Mouse (Mus musculus): Measurements from ENCODE around the gene Trak1. TPM values are rescaled to one million over a fixed set of nuclear protein-coding genes. Genes with fewer than 3 reads are reported as not detected.

Gene Trak1
- polyA plus RNA-seq, 1 experiment from 2014 or later, result 21.2 TPM

GRCm38 (mm10) chr9:121419011-121419410, 121.7 kb downstream of the Trak1 start:
- Histone ChIP-seq H3K4me3 (ENCODE audit: low read depth, low read length) (no peak overlapping the region), H3K4me1 (replicated peaks; ENCODE audit: control insufficient read depth, insufficient read depth, low read length) (no peaks in the 10 kb centered on the region), H3K9ac (ENCODE audit: low read depth, low read length) (no peak overlapping the region), H3K27me3 (ENCODE audit: control insufficient read depth, insufficient read depth, low read length) (no peaks in the 10 kb centered on the region), H3K36me3 (ENCODE audit: control insufficient read depth, insufficient read depth, low read length) (no peaks in the 10 kb centered on the region), H3K27ac (ENCODE audit: low read depth, low read length) (no peak overlapping the region), H3K4me2 (replicated peaks; ENCODE audit: low read depth, low read length) (no peak overlapping the region), H3K9me3 (ENCODE audit: control insufficient read depth, low read length) (no peaks in the 10 kb centered on the region)
- 89% methylated on average over 3 of the region's 3 CpGs for WGBS
- DNase-seq (ENCODE audit: low spot score) (no peak), ATAC-seq (ENCODE audit: low FRiP score) (no peak)

- DNase-seq (ENCODE audit: low spot score), result no peak
- Histone ChIP-seq H3K9ac (ENCODE audit: low read depth, low read length) (no peak overlapping the region), H3K27ac (ENCODE audit: low read depth, low read length) (no peak overlapping the region), H3K4me1 (replicated peaks; ENCODE audit: control insufficient read depth, insufficient read depth, low read length) (no peaks in the 10 kb centered on the region), H3K9me3 (ENCODE audit: control insufficient read depth, low read length) (no peaks in the 10 kb centered on the region), H3K4me3 (ENCODE audit: low read depth, low read length) (no peak overlapping the region), H3K36me3 (ENCODE audit: control insufficient read depth, insufficient read depth, low read length) (no peaks in the 10 kb centered on the region), H3K27me3 (ENCODE audit: control insufficient read depth, insufficient read depth, low read length) (no peaks in the 10 kb centered on the region), H3K4me2 (replicated peaks; ENCODE audit: low read depth, low read length) (no peak overlapping the region)
- WGBS, result 85% methylated on average over 7 of the region's 7 CpGs
- no peak for ATAC-seq (ENCODE audit: low FRiP score)
Measured at GRCm38 (mm10) chr9:121419573-121419972, 122.3 kb downstream of the Trak1 start.

DNA sequence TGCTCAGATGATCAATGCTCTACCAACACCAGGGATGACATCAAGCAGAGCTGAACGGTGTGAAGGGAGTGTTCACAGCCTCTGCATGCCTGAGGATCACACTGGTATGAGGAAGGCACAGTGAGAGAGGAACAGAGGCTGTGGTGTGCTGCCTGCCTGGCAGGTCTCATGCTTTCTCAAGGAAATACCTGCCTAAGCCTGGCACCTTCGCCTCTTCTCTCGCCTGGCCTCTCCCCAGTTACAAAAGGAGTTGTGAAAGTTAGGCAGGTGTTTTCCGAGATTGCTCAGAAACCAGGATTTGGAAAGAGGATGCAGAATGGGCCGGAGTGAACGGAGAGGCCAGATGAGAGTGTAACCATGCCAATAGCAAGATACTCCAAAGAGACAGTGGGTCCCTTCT, 123.5 kb downstream of the Trak1 start:
- WGBS, result 88% methylated on average over 6 of the region's 6 CpGs
- H3K27ac ChIP-seq (ENCODE audit: low read depth, low read length), result no peak overlapping the region
- DNase-seq (ENCODE audit: low spot score), result no peak

GRCm38 (mm10) chr9:121422402-121422801, 125.1 kb downstream of the Trak1 start:
- Histone ChIP-seq H3K27ac (ENCODE audit: low read depth, low read length) (no peak overlapping the region), H3K36me3 (ENCODE audit: control insufficient read depth, insufficient read depth, low read length) (no peaks in the 10 kb centered on the region), H3K4me1 (replicated peaks; ENCODE audit: control insufficient read depth, insufficient read depth, low read length) (no peaks in the 10 kb centered on the region), H3K9ac (ENCODE audit: low read depth, low read length) (no peak overlapping the region), H3K4me3 (ENCODE audit: low read depth, low read length) (no peak overlapping the region), H3K27me3 (ENCODE audit: control insufficient read depth, insufficient read depth, low read length) (no peaks in the 10 kb centered on the region), H3K4me2 (replicated peaks; ENCODE audit: low read depth, low read length) (no peak overlapping the region), H3K9me3 (ENCODE audit: control insufficient read depth, low read length) (no peaks in the 10 kb centered on the region)
- 95% methylated on average over 5 of the region's 5 CpGs for WGBS
- DNase-seq (ENCODE audit: low spot score) (no peak), ATAC-seq (ENCODE audit: low FRiP score) (no peak)

More for the DNA sequence above, 123.5 kb downstream of the Trak1 start:
- no peaks in the 10 kb centered on the region for H3K36me3 ChIP-seq (ENCODE audit: control insufficient read depth, insufficient read depth, low read length)
- H3K4me3 ChIP-seq (ENCODE audit: low read depth, low read length), result no peak overlapping the region
- H3K4me1 ChIP-seq (replicated peaks; ENCODE audit: control insufficient read depth, insufficient read depth, low read length), result no peaks in the 10 kb centered on the region
- H3K27me3 ChIP-seq (ENCODE audit: control insufficient read depth, insufficient read depth, low read length), result no peaks in the 10 kb centered on the region
- no peak overlapping the region for H3K4me2 ChIP-seq (replicated peaks; ENCODE audit: low read depth, low read length)
- no peaks in the 10 kb centered on the region for H3K9me3 ChIP-seq (ENCODE audit: control insufficient read depth, low read length)
- no peak for ATAC-seq (ENCODE audit: low FRiP score)
- no peak overlapping the region for H3K9ac ChIP-seq (ENCODE audit: low read depth, low read length)

- Histone ChIP-seq H3K4me3 (ENCODE audit: low read depth, low read length) (no peak overlapping the region), H3K27ac (ENCODE audit: low read depth, low read length) (no peak overlapping the region), H3K9ac (ENCODE audit: low read depth, low read length) (no peak overlapping the region), H3K4me2 (replicated peaks; ENCODE audit: low read depth, low read length) (no peak overlapping the region), H3K27me3 (ENCODE audit: control insufficient read depth, insufficient read depth, low read length) (no peaks in the 10 kb centered on the region), H3K4me1 (replicated peaks; ENCODE audit: control insufficient read depth, insufficient read depth, low read length) (no peaks in the 10 kb centered on the region), H3K36me3 (ENCODE audit: control insufficient read depth, insufficient read depth, low read length) (no peaks in the 10 kb centered on the region), H3K9me3 (ENCODE audit: control insufficient read depth, low read length) (no peaks in the 10 kb centered on the region)
- 89% methylated on average over 6 of the region's 6 CpGs for WGBS
- DNase-seq (ENCODE audit: low spot score) (no peak), ATAC-seq (ENCODE audit: low FRiP score) (no peak)
Measured at GRCm38 (mm10) chr9:121423621-121424020, 126.3 kb downstream of the Trak1 start.

- 86% methylated on average over 16 of the region's 16 CpGs for WGBS
- no peak for DNase-seq (ENCODE audit: low spot score)
Measured at GRCm38 (mm10) chr9:121424281-121425164, 127.2 kb downstream of the Trak1 start.

DNA sequence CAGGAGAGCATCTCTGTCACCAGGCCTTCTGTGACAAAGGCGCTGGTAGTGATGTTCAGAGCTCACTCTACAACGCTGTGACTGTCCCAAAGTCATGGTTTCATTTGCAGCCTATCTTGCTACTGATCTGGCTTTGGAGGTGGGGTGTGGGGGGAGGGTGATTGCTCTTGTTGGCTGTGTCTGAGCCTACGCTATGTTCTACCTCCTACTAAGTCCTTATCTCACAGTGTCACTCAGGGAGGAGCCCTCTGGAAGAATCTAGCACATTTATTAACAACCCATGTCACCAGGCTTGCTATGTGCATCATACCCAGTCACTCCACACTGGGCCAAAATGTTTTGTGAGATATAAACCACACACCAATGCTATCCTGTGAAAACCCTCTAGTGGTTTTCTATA, 129.1 kb downstream of the Trak1 start:
- no peaks in the 10 kb centered on the region for H3K36me3 ChIP-seq (ENCODE audit: control insufficient read depth, insufficient read depth, low read length)
- 87% methylated on average over 3 of the region's 3 CpGs for WGBS
- no peaks in the 10 kb centered on the region for H3K4me1 ChIP-seq (replicated peaks; ENCODE audit: control insufficient read depth, insufficient read depth, low read length)
- no peak overlapping the region for H3K27ac ChIP-seq (ENCODE audit: low read depth, low read length)
- ATAC-seq (ENCODE audit: low FRiP score) (no peak), DNase-seq (ENCODE audit: low spot score) (no peak)
- no peaks in the 10 kb centered on the region for H3K27me3 ChIP-seq (ENCODE audit: control insufficient read depth, insufficient read depth, low read length)
- no peak overlapping the region for H3K9ac ChIP-seq (ENCODE audit: low read depth, low read length)
- no peak overlapping the region for H3K4me3 ChIP-seq (ENCODE audit: low read depth, low read length)
- H3K4me2 ChIP-seq (replicated peaks; ENCODE audit: low read depth, low read length), result no peak overlapping the region
- H3K9me3 ChIP-seq (ENCODE audit: control insufficient read depth, low read length), result no peaks in the 10 kb centered on the region

More at GRCm38 (mm10) chr9:121424281-121425164, 127.2 kb downstream of the Trak1 start:
- no peak overlapping the region for H3K9ac ChIP-seq (ENCODE audit: low read depth, low read length)
- no peaks in the 10 kb centered on the region for H3K9me3 ChIP-seq (ENCODE audit: control insufficient read depth, low read length)
- no peaks in the 10 kb centered on the region for H3K27me3 ChIP-seq (ENCODE audit: control insufficient read depth, insufficient read depth, low read length)
- no peak for ATAC-seq (ENCODE audit: low FRiP score)
- no peaks in the 10 kb centered on the region for H3K4me1 ChIP-seq (replicated peaks; ENCODE audit: control insufficient read depth, insufficient read depth, low read length)
- no peak overlapping the region for H3K4me3 ChIP-seq (ENCODE audit: low read depth, low read length)
- no peaks in the 10 kb centered on the region for H3K36me3 ChIP-seq (ENCODE audit: control insufficient read depth, insufficient read depth, low read length)
- H3K4me2 ChIP-seq (replicated peaks; ENCODE audit: low read depth, low read length), result no peak overlapping the region
- H3K27ac ChIP-seq (ENCODE audit: low read depth, low read length), result no peak overlapping the region

DNA sequence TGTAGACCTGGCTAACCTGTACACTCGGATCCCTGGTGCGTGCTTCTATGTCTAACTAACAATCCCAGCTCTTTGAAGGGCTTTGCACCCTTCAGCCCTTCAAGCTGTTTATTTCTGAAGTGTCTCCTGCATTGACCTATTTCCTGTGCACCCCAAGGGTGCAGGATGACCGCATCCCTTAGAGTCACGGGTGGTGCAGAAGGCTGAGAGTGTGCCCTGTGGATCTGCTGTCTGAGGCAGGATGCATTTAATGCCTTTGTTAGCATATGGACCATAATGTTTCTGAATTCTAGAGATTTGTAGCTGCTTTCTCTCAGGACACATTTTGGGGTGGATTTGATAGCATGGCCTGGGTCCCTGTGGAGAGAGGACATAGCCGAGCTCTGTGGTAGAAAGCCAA, 129.6 kb downstream of the Trak1 start:
- H3K9ac ChIP-seq (ENCODE audit: low read depth, low read length), result no peak overlapping the region
- H3K4me2 ChIP-seq (replicated peaks; ENCODE audit: low read depth, low read length), result no peak overlapping the region
- no peaks in the 10 kb centered on the region for H3K9me3 ChIP-seq (ENCODE audit: control insufficient read depth, low read length)
- no peaks in the 10 kb centered on the region for H3K4me1 ChIP-seq (replicated peaks; ENCODE audit: control insufficient read depth, insufficient read depth, low read length)
- no peak for ATAC-seq (ENCODE audit: low FRiP score)
- H3K4me3 ChIP-seq (ENCODE audit: low read depth, low read length), result no peak overlapping the region
- no peaks in the 10 kb centered on the region for H3K27me3 ChIP-seq (ENCODE audit: control insufficient read depth, insufficient read depth, low read length)
- H3K27ac ChIP-seq (ENCODE audit: low read depth, low read length), result no peak overlapping the region
- WGBS, result 88% methylated on average over 5 of the region's 5 CpGs
- no peak for DNase-seq (ENCODE audit: low spot score)
- no peaks in the 10 kb centered on the region for H3K36me3 ChIP-seq (ENCODE audit: control insufficient read depth, insufficient read depth, low read length)

DNA sequence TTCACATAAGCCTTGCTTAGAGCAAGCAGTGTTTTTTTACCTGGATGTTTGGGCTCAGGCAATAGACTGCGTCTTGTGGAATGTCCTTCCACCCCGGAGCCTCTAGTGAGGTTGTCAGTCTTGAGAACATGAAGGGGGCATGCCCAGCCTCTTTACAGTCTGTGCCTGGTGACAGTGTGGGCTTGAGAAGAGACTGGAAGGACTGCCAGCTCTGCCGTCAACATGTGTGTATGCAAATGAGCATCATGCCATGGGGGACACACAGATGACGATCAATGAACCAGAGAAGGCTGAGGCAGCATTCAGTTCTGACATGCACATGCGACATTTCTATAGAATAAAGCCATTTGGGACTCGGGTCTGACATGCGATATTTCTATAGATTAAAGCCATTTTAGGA, 132.3 kb downstream of the Trak1 start:
- DNase-seq (ENCODE audit: low spot score) (no peak), ATAC-seq (ENCODE audit: low FRiP score) (no peak)
- Histone ChIP-seq H3K27me3 (ENCODE audit: control insufficient read depth, insufficient read depth, low read length) (no peaks in the 10 kb centered on the region), H3K9me3 (ENCODE audit: control insufficient read depth, low read length) (no peaks in the 10 kb centered on the region), H3K4me3 (ENCODE audit: low read depth, low read length) (no peak overlapping the region), H3K36me3 (ENCODE audit: control insufficient read depth, insufficient read depth, low read length) (no peaks in the 10 kb centered on the region), H3K4me1 (replicated peaks; ENCODE audit: control insufficient read depth, insufficient read depth, low read length) (no peaks in the 10 kb centered on the region), H3K27ac (ENCODE audit: low read depth, low read length) (no peak overlapping the region), H3K4me2 (replicated peaks; ENCODE audit: low read depth, low read length) (no peak overlapping the region), H3K9ac (ENCODE audit: low read depth, low read length) (no peak overlapping the region)
- WGBS, result 84% methylated on average over 7 of the region's 7 CpGs

All from hindbrain, embryonic 11.5 days (tissue).